Mouse (Mus musculus): ENCODE results near the gene Kcnk2. TPM values are rescaled to one million over a fixed set of nuclear protein-coding genes. Genes with fewer than 3 reads are reported as not detected.

Gene Kcnk2
- polyA plus RNA-seq, 1 experiment from 2014 or later: 3.7 TPM

DNA sequence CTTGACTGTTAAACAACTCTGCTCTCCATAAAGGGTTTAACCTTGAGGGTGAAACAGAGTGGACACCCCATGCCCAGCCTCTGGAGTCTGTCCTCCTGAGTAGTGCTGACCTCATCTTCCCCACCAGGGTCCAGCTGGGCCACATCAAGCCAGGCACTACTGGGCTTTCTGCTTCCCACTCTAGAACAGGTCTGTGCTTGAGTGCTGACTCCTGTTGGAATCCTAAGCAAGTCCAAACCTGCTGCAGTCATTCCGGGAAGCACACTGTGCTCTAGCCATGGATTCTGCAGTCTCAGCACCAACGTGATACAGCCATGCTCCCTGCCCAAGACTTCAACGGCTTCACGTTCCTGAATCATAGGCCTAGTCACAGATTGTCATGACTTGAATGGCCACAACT lies 42.4 kb downstream of the Kcnk2 start:
- ATAC-seq (ENCODE audit: insufficient read depth, low FRiP score, low TSS enrichment): no peak
- no peak overlapping the region for H3K9ac ChIP-seq (ENCODE audit: low read length)
- DNase-seq (ENCODE audit: low spot score): no peak
- no peaks in the 10 kb centered on the region for H3K4me1 ChIP-seq (ENCODE audit: control insufficient read depth, insufficient read depth, low read length)
- no peaks in the 10 kb centered on the region for H3K9me3 ChIP-seq (ENCODE audit: control insufficient read depth, low read length)
- H3K36me3 ChIP-seq (ENCODE audit: control insufficient read depth, insufficient read depth, low read length): no peaks in the 10 kb centered on the region
- H3K4me2 ChIP-seq (ENCODE audit: low read depth): no peak overlapping the region
- H3K4me3 ChIP-seq (ENCODE audit: low read depth, low read length): no peak overlapping the region
- no peak overlapping the region for H3K27ac ChIP-seq (ENCODE audit: low read depth, low read length)
- 85% methylated on average over 4 of the region's 4 CpGs for WGBS
- no peaks in the 10 kb centered on the region for H3K27me3 ChIP-seq (ENCODE audit: control insufficient read depth, insufficient read depth, low read length)

DNA sequence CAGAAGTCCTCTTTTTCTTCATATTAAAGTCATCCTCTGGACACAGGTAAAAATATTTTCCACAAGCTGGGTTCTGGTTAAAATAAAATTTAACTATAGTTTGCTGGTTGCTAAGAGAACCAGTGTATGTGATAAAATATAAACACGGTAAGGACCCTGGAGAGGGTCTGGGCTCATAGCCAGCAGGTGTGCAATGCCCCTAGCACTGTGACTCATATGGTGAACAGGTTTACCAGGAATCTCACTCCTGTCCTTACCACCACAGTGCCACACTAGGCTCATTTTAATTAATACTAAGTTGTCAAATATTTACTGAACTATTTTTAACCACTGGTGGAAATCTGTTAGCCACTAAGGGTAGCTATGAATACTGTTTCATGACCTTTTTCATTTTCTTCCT lies 48.2 kb downstream of the Kcnk2 start:
- H3K36me3 ChIP-seq (ENCODE audit: control insufficient read depth, insufficient read depth, low read length): no peaks in the 10 kb centered on the region
- H3K27me3 ChIP-seq (ENCODE audit: control insufficient read depth, insufficient read depth, low read length): no peaks in the 10 kb centered on the region
- no peak overlapping the region for H3K27ac ChIP-seq (ENCODE audit: low read depth, low read length)
- H3K4me3 ChIP-seq (ENCODE audit: low read depth, low read length): no peak overlapping the region
- 89% methylated on average over 1 of the region's 1 CpGs for WGBS
- no peaks in the 10 kb centered on the region for H3K4me1 ChIP-seq (ENCODE audit: control insufficient read depth, insufficient read depth, low read length)
- H3K4me2 ChIP-seq (ENCODE audit: low read depth): no peak overlapping the region
- DNase-seq (ENCODE audit: low spot score): no peak
- H3K9me3 ChIP-seq (ENCODE audit: control insufficient read depth, low read length): no peaks in the 10 kb centered on the region
- no peak for ATAC-seq (ENCODE audit: insufficient read depth, low FRiP score, low TSS enrichment)
- H3K9ac ChIP-seq (ENCODE audit: low read length): no peak overlapping the region

GRCm38 (mm10) chr1:189351804-189352203 lies 50.3 kb downstream of the Kcnk2 start:
- Histone ChIP-seq H3K4me1 (ENCODE audit: control insufficient read depth, insufficient read depth, low read length) (no peaks in the 10 kb centered on the region), H3K36me3 (ENCODE audit: control insufficient read depth, insufficient read depth, low read length) (no peaks in the 10 kb centered on the region), H3K9ac (ENCODE audit: low read length) (no peak overlapping the region), H3K27me3 (ENCODE audit: control insufficient read depth, insufficient read depth, low read length) (no peaks in the 10 kb centered on the region), H3K27ac (ENCODE audit: low read depth, low read length) (no peak overlapping the region), H3K9me3 (ENCODE audit: control insufficient read depth, low read length) (no peaks in the 10 kb centered on the region), H3K4me3 (ENCODE audit: low read depth, low read length) (no peak overlapping the region), H3K4me2 (ENCODE audit: low read depth) (no peak overlapping the region)
- ATAC-seq (ENCODE audit: insufficient read depth, low FRiP score, low TSS enrichment) (no peak), DNase-seq (ENCODE audit: low spot score) (no peak)
- 94% methylated on average over 6 of the region's 6 CpGs for WGBS

- Histone ChIP-seq H3K9ac (ENCODE audit: low read length) (no peak overlapping the region), H3K27me3 (ENCODE audit: control insufficient read depth, insufficient read depth, low read length) (no peaks in the 10 kb centered on the region), H3K27ac (ENCODE audit: low read depth, low read length) (no peak overlapping the region), H3K9me3 (ENCODE audit: control insufficient read depth, low read length) (no peaks in the 10 kb centered on the region), H3K4me1 (ENCODE audit: control insufficient read depth, insufficient read depth, low read length) (no peaks in the 10 kb centered on the region), H3K4me3 (ENCODE audit: low read depth, low read length) (no peak overlapping the region), H3K4me2 (ENCODE audit: low read depth) (no peak overlapping the region), H3K36me3 (ENCODE audit: control insufficient read depth, insufficient read depth, low read length) (no peaks in the 10 kb centered on the region)
- 88% methylated on average over 5 of the region's 5 CpGs for WGBS
- DNase-seq (ENCODE audit: low spot score) (no peak), ATAC-seq (ENCODE audit: insufficient read depth, low FRiP score, low TSS enrichment) (no peak)
These were observed 52.9 kb downstream of the Kcnk2 start for GRCm38 (mm10) chr1:189349205-189349604.

DNA sequence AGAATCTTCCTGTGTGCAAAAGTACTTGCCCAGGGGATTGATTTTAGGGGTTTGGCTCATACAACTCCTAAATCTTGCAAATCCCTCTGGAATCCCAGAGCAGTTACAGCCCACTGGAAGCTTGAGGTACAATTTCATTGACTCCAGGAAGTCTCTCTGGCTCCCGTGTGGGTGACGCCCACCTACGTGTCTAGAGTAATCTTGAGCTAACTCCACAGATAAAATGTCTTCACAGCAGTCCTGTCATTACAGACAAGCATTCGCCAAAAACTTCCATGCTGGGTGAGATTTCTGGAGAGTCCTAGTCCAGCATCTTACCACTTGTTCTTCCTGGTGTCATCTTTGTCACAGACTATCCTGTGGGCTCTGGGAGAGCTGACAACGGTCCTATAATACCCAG lies 56.9 kb downstream of the Kcnk2 start:
- peaks cover 5% of the 10 kb centered on the region; the same call in 1 of the 2 replicates for H3K27me3 ChIP-seq (ENCODE audit: control insufficient read depth, insufficient read depth, low read length)
- no peaks in the 10 kb centered on the region for H3K36me3 ChIP-seq (ENCODE audit: control insufficient read depth, insufficient read depth, low read length)
- no peaks in the 10 kb centered on the region for H3K4me1 ChIP-seq (ENCODE audit: control insufficient read depth, insufficient read depth, low read length)
- no peaks in the 10 kb centered on the region for H3K9me3 ChIP-seq (ENCODE audit: control insufficient read depth, low read length)
- DNase-seq (ENCODE audit: low spot score): no peak
- no peak overlapping the region for H3K4me3 ChIP-seq (ENCODE audit: low read depth, low read length)
- no peak overlapping the region for H3K4me2 ChIP-seq (ENCODE audit: low read depth)
- no peak for ATAC-seq (ENCODE audit: insufficient read depth, low FRiP score, low TSS enrichment)
- WGBS: 82% methylated on average over 5 of the region's 5 CpGs
- H3K9ac ChIP-seq (ENCODE audit: low read length): no peak overlapping the region
- no peak overlapping the region for H3K27ac ChIP-seq (ENCODE audit: low read depth, low read length)

- no peaks in the 10 kb centered on the region for H3K4me1 ChIP-seq (ENCODE audit: control insufficient read depth, insufficient read depth, low read length)
- no peak overlapping the region for H3K27ac ChIP-seq (ENCODE audit: low read depth, low read length)
- H3K36me3 ChIP-seq (ENCODE audit: control insufficient read depth, insufficient read depth, low read length): no peaks in the 10 kb centered on the region
- peak overlapping the region; percentile 97 for H3K4me2 ChIP-seq (ENCODE audit: low read depth)
- no peaks in the 10 kb centered on the region for H3K9me3 ChIP-seq (ENCODE audit: control insufficient read depth, low read length)
- peak overlapping the region; percentile 66 for H3K4me3 ChIP-seq (ENCODE audit: low read depth, low read length)
- ATAC-seq (ENCODE audit: insufficient read depth, low FRiP score, low TSS enrichment): peak; percentile 64
- H3K27me3 ChIP-seq (ENCODE audit: control insufficient read depth, insufficient read depth, low read length): peaks cover 5% of the 10 kb centered on the region; the same call in 1 of the 2 replicates
- 1% methylated on average over 77 of the region's 82 CpGs for WGBS
- DNase-seq (ENCODE audit: low spot score): peak; percentile 47
- peak overlapping the region; percentile 84 for H3K9ac ChIP-seq (ENCODE audit: low read length)
These were observed 58.5 kb downstream of the Kcnk2 start for GRCm38 (mm10) chr1:189343301-189344251.

- DNase-seq (ENCODE audit: low spot score) (peak; percentile 57), ATAC-seq (ENCODE audit: insufficient read depth, low FRiP score, low TSS enrichment) (no peak)
- 7% methylated on average over 30 of the region's 30 CpGs for WGBS
- H3K4me1 ChIP-seq (ENCODE audit: control insufficient read depth, insufficient read depth, low read length): no peaks in the 10 kb centered on the region
- H3K4me2 ChIP-seq (ENCODE audit: low read depth): peak overlapping the region; percentile 97
- H3K9me3 ChIP-seq (ENCODE audit: control insufficient read depth, low read length): no peaks in the 10 kb centered on the region
- no peak overlapping the region for H3K27ac ChIP-seq (ENCODE audit: low read depth, low read length)
- peak overlapping the region; percentile 84 for H3K9ac ChIP-seq (ENCODE audit: low read length)
- H3K27me3 ChIP-seq (ENCODE audit: control insufficient read depth, insufficient read depth, low read length): peaks cover 5% of the 10 kb centered on the region; the same call in 1 of the 2 replicates
- H3K36me3 ChIP-seq (ENCODE audit: control insufficient read depth, insufficient read depth, low read length): no peaks in the 10 kb centered on the region
- H3K4me3 ChIP-seq (ENCODE audit: low read depth, low read length): peak overlapping the region; percentile 66
These were observed 59.5 kb downstream of the Kcnk2 start for GRCm38 (mm10) chr1:189342416-189343104.

- H3K4me2 ChIP-seq (ENCODE audit: low read depth): no peak overlapping the region
- H3K27ac ChIP-seq (ENCODE audit: low read depth, low read length): no peak overlapping the region
- peaks cover 5% of the 10 kb centered on the region; the same call in 1 of the 2 replicates for H3K27me3 ChIP-seq (ENCODE audit: control insufficient read depth, insufficient read depth, low read length)
- H3K9me3 ChIP-seq (ENCODE audit: control insufficient read depth, low read length): no peaks in the 10 kb centered on the region
- WGBS: 38% methylated on average over 4 of the region's 4 CpGs
- ATAC-seq (ENCODE audit: insufficient read depth, low FRiP score, low TSS enrichment): no peak
- no peak for DNase-seq (ENCODE audit: low spot score)
- H3K4me3 ChIP-seq (ENCODE audit: low read depth, low read length): no peak overlapping the region
- H3K36me3 ChIP-seq (ENCODE audit: control insufficient read depth, insufficient read depth, low read length): no peaks in the 10 kb centered on the region
- no peak overlapping the region for H3K9ac ChIP-seq (ENCODE audit: low read length)
- no peaks in the 10 kb centered on the region for H3K4me1 ChIP-seq (ENCODE audit: control insufficient read depth, insufficient read depth, low read length)
These were observed 60.6 kb downstream of the Kcnk2 start for GRCm38 (mm10) chr1:189341381-189341917.
